Mouse (Mus musculus) liver, postnatal 0 days (tissue): ENCODE data around the gene Pogk. TPM values are rescaled to one million over a fixed set of nuclear protein-coding genes. Genes with fewer than 3 reads are reported as not detected.

Source experiments
- ATAC-seq: fragments of 200-750 bp; cut with Nextera tagmentation; 2 replicates; pipeline ENCODE4 v1.8.0; 2017; ENCODE audit warnings: mild to moderate bottlenecking, moderate library complexity
- DNase-seq: peaks from one replicate; pipeline ENCODE4 v3.0.0-alpha.2; 2016
- H3K27ac ChIP-seq: fragments of 300-500 bp; sonication (generic); 2 replicates; pipeline ENCODE4 v1.5.1; 2014; ENCODE audit warnings: antibody characterized with exemption, moderate library complexity, mild to moderate bottlenecking, low read depth
- H3K27me3 ChIP-seq: fragments of 300-500 bp; sonication (generic); 2 replicates; pipeline ENCODE4 v1.6.1; 2014; ENCODE audit warnings: low read length, control low read depth, mixed read lengths; ENCODE audit not compliant: insufficient read depth
- H3K36me3 ChIP-seq: fragments of 300-500 bp; sonication (generic); replicated peaks from 2 replicates; pipeline ENCODE4 v1.6.1; 2014; ENCODE audit warnings: mild to moderate bottlenecking, control low read depth, low read length, moderate library complexity, mixed read lengths; ENCODE audit not compliant: insufficient read depth
- H3K4me1 ChIP-seq: fragments of 300-500 bp; sonication (generic); 2 replicates; pipeline ENCODE4 v1.6.1; 2014; ENCODE audit warnings: antibody characterized with exemption, mild to moderate bottlenecking, control low read depth; ENCODE audit not compliant: insufficient read depth
- H3K4me2 ChIP-seq: fragments of 300-500 bp; sonication (generic); 2 replicates; pipeline ENCODE4 v1.6.1; 2014; ENCODE audit warnings: low read depth, mild to moderate bottlenecking, low read length, moderate library complexity, mixed read lengths
- H3K4me3 ChIP-seq: fragments of 300-500 bp; sonication (generic); 2 replicates; pipeline ENCODE4 v1.5.1; 2014; ENCODE audit warnings: low read depth, low read length
- H3K9ac ChIP-seq: fragments of 300-500 bp; sonication (generic); replicated peaks from 2 replicates; pipeline ENCODE4 v1.6.1; 2014; ENCODE audit warnings: mild to moderate bottlenecking, moderate library complexity
- H3K9me3 ChIP-seq: fragments of 300-500 bp; sonication (generic); 2 replicates; pipeline ENCODE4 v1.6.1; 2016; ENCODE audit warnings: mild to moderate bottlenecking, control low read depth, low read length, mixed read lengths
- CTCF ChIP-seq: sonication (generic); IDR thresholded peaks from 2 replicates; pipeline ENCODE4 v1.5.1; 2016; ENCODE audit warnings: antibody characterized with exemption, low read depth
- EP300 ChIP-seq: IDR thresholded peaks from 2 replicates; pipeline ENCODE4 v1.6.1; 2016; ENCODE audit warnings: antibody characterized with exemption, low read depth, mild to moderate bottlenecking
- WGBS: fragments of 180-500 bp; shearing (Covaris S2); extraction: QIAGEN DNeasy Blood & Tissue Kit; methylation state at CpG from one replicate; pipeline ENCODE4 v1.1.7; 2014; ENCODE audit not compliant: insufficient replicate concordance; 5-methylcytosine and 5-hydroxymethylcytosine counted together
- polyA plus RNA-seq: library from polyadenylated mRNA; unstranded; fragments of >200 nt; fragmentation: Nextera tagmentation; extraction: Ambion mirVana; gene quantifications from 2 replicates; pipeline ENCODE4 v1.2.1, GENCODE M21; 2015

Gene Pogk
- polyA plus RNA-seq, 1 experiment from 2014 or later, result 0.72 TPM

GRCm38 (mm10) chr1:166343586-166343985 lies 66.1 kb downstream of the Pogk start:
- Histone ChIP-seq H3K9ac (no peak overlapping the region), H3K4me3 (no peak overlapping the region), H3K4me2 (no peak overlapping the region), H3K27me3 (no peaks in the 10 kb centered on the region), H3K9me3 (no peaks in the 10 kb centered on the region), H3K4me1 (no peaks in the 10 kb centered on the region), H3K36me3 (no peaks in the 10 kb centered on the region), H3K27ac (no peak overlapping the region)
- no peak for ATAC-seq
- no peak for TF ChIP-seq EP300
- no peak for TF ChIP-seq CTCF
- WGBS, result 75% methylated on average over 5 of the region's 5 CpGs
- no peak for DNase-seq

DNA sequence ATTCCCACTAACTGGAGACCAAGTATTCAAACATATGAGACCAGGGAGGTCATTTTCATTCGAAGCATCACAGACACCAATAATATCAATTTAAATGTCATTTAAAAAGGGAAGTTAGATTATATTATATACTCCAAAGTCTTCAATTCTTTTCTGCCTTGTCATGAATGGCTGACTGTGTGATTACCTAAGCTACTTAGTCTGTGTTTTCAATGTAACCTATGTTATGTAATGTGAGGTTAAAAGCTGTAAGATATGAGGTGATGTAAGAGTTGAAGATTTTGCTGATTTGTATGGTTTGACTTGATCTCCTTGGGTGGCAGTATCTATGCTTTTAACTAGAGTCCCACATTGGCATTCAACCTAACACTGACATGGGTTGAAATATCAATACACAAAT lies 67.1 kb downstream of the Pogk start:
- 63% methylated on average over 1 of the region's 1 CpGs for WGBS
- Histone ChIP-seq H3K4me2 (no peak overlapping the region), H3K9me3 (no peaks in the 10 kb centered on the region), H3K4me3 (no peak overlapping the region), H3K27me3 (no peaks in the 10 kb centered on the region), H3K9ac (no peak overlapping the region), H3K27ac (no peak overlapping the region), H3K36me3 (no peaks in the 10 kb centered on the region), H3K4me1 (no peaks in the 10 kb centered on the region)
- TF ChIP-seq CTCF, result no peak
- no peak for TF ChIP-seq EP300
- no peak for DNase-seq
- ATAC-seq, result no peak

DNA sequence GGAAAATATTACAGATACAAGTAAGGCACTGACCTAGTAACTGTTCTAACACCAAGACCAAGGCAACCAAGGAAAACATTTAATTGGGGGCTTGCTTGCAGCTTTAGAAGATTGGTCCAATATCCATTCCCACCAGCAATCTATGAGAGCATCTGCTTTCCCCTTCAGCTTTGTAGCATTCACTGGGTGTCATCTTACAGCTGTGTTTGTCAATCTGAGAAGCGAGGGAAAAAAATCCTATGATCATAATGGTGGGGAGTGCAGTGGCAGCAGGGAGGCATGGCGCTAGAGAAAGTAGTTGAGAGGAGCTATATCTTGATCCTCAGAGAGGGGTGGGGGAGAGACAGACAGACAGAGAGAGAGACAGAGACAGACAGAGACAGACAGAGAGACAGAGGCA lies 67.6 kb downstream of the Pogk start:
- Histone ChIP-seq H3K36me3 (no peaks in the 10 kb centered on the region), H3K9me3 (no peaks in the 10 kb centered on the region), H3K4me1 (no peaks in the 10 kb centered on the region), H3K27me3 (no peaks in the 10 kb centered on the region), H3K9ac (no peak overlapping the region), H3K27ac (no peak overlapping the region), H3K4me3 (no peak overlapping the region), H3K4me2 (no peak overlapping the region)
- 67% methylated on average over 2 of the region's 2 CpGs for WGBS
- TF ChIP-seq CTCF (no peak), EP300 (no peak)
- DNase-seq (no peak), ATAC-seq (no peak)

DNA sequence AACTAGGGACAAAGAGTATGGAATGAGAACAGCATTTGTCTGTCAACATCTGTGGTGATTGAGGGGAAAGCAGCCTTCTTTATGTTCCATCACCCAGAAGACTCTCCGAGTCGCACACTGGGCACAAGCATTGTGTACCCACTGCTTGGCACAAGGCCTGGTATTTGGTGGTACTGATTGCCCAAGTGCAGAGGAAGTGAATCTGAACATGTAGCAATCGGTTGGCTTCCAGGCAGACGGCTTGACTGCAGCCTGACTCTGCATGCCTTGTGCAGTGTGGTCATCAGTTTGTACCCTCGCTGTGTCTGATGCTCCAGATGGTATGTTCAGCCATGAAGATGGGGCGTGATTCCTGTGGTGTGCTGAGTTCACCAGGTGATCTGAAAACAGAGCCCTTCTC lies 70.6 kb downstream of the Pogk start:
- no peak overlapping the region for H3K4me3 ChIP-seq
- ATAC-seq, result peak; percentile 62; the same call in 1 of the 2 replicates
- H3K9me3 ChIP-seq, result no peaks in the 10 kb centered on the region
- peak; percentile 34 for DNase-seq
- H3K27ac ChIP-seq, result no peak overlapping the region
- H3K4me1 ChIP-seq, result no peaks in the 10 kb centered on the region
- H3K27me3 ChIP-seq, result no peaks in the 10 kb centered on the region
- no peak overlapping the region for H3K4me2 ChIP-seq
- no peak overlapping the region for H3K9ac ChIP-seq
- H3K36me3 ChIP-seq, result no peaks in the 10 kb centered on the region
- TF ChIP-seq EP300 (no peak), CTCF (no peak)
- 61% methylated on average over 6 of the region's 6 CpGs for WGBS

Other genes starting within 250 kb of the Pogk start
- gene Mael, start 171.1 kb downstream of the Pogk start, polyA plus RNA-seq, result not detected in 2 replicates
- gene Ildr2, start 155.7 kb downstream of the Pogk start, polyA plus RNA-seq, result 0.07 TPM in 2 replicates
- 13.5 and 13.7 TPM in 2 replicates for gene Tada1, start 30.8 kb downstream of the Pogk start, polyA plus RNA-seq
- not detected in 2 replicates for gene Gm4846, start 87.7 kb upstream of the Pogk start, polyA plus RNA-seq
- gene Gm4847, start 237.8 kb upstream of the Pogk start, polyA plus RNA-seq, result not detected in 2 replicates